Mouse (Mus musculus) midbrain, embryonic 10.5 days (tissue): ENCODE data around the gene Tbxas1. TPM values are rescaled to one million over a fixed set of nuclear protein-coding genes. Genes with fewer than 3 reads are reported as not detected.

ENCODE experiments used
- DNase-seq: peaks from one replicate; pipeline ENCODE4 v3.0.0-alpha.2; 2017; ENCODE audit warnings: low spot score
- H3K27ac ChIP-seq: fragments of 300-500 bp; sonication (generic); replicated peaks from 2 replicates; pipeline ENCODE4 v1.5.1; 2016; ENCODE audit warnings: mild to moderate bottlenecking
- H3K27me3 ChIP-seq: fragments of 300-500 bp; sonication (generic); 2 replicates; pipeline ENCODE4 v1.6.1; 2016; ENCODE audit warnings: low read depth, mild to moderate bottlenecking; ENCODE audit not compliant: poor library complexity, severe bottlenecking
- H3K36me3 ChIP-seq: fragments of 300-500 bp; sonication (generic); 2 replicates; pipeline ENCODE4 v1.6.1; 2016; ENCODE audit warnings: mild to moderate bottlenecking, moderate library complexity
- H3K4me1 ChIP-seq: fragments of 300-500 bp; sonication (generic); 2 replicates; pipeline ENCODE4 v1.6.1; 2016
- H3K4me3 ChIP-seq: fragments of 300-500 bp; sonication (generic); 2 replicates; pipeline ENCODE4 v1.5.1; 2016; ENCODE audit warnings: mild to moderate bottlenecking, moderate library complexity
- H3K9me3 ChIP-seq: fragments of 300-500 bp; sonication (generic); replicated peaks from 2 replicates; pipeline ENCODE4 v1.6.1; 2016; ENCODE audit warnings: mild to moderate bottlenecking
- WGBS: fragments of 180-500 bp; shearing (Covaris S2); methylation state at CpG from one replicate; pipeline ENCODE4 v1.1.7; 2016; 5-methylcytosine and 5-hydroxymethylcytosine counted together
- polyA plus RNA-seq: library from polyadenylated mRNA; unstranded; fragments of >200 nt; fragmentation: Nextera tagmentation; extraction: Ambion mirVana; gene quantifications from 2 replicates; pipeline ENCODE4 v1.2.1, GENCODE M21; 2016

The Tbxas1 gene
- polyA plus RNA-seq, 1 experiment from 2014 or later = 1.1 TPM

DNA sequence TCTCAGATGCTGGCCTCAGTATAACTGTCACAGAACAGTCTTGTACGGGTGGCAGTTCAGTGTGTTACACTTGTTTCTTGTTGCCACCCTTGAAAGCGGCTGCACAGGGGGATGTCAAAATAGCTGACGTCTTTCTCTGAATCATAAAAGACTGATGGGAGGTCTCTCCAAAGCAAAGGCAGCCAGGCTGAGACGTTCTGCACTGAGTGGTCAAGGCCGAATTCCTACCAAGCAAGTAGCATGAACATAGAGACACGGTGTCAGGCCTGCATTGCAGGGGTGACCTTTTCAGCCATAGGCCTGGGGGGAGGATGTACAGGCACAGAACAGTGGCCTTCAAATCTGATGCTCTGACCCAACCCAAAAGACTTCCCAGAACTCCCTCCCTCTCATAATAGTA lies 30.8 kb downstream of the Tbxas1 start:
- H3K36me3 ChIP-seq = no peaks in the 10 kb centered on the region
- WGBS = 73% methylated on average over 6 of the region's 6 CpGs

DNA sequence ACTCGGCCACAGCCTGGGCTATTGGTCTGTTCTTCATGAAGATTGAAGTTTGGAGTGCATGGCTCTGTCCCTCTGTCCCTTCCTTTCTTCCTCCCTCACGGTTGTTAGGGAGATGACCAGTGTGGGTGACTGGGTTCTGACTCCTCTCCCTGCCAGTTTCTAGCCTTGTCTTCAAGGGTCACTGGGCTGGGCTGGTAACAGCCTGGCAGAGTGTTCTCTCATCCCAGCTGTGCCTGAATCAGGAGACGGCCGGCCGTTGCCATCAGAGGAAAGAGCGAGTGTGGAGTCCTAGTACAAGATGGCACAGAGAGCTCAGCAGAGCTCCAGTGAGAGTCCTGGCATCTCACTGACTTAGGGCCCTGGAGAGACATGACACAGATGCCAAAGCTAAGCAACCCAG lies 33.2 kb downstream of the Tbxas1 start:
- 90% methylated on average over 6 of the region's 6 CpGs for WGBS
- Histone ChIP-seq H3K27me3 (peaks cover 8% of the 10 kb centered on the region; the same call in 1 of the 2 replicates), H3K27ac (no peak overlapping the region), H3K4me1 (peaks cover 12% of the 10 kb centered on the region), H3K4me3 (no peak overlapping the region), H3K36me3 (no peaks in the 10 kb centered on the region), H3K9me3 (no peaks in the 10 kb centered on the region)
- no peak for DNase-seq

More for the DNA sequence above, 30.8 kb downstream of the Tbxas1 start:
- H3K4me1 ChIP-seq = no peaks in the 10 kb centered on the region
- 0 out of 2 replicates have a peak, but pooled peaks cover 8% of the 10 kb centered on the region for H3K27me3 ChIP-seq
- DNase-seq = no peak
- H3K9me3 ChIP-seq = no peaks in the 10 kb centered on the region
- no peak overlapping the region for H3K27ac ChIP-seq
- H3K4me3 ChIP-seq = no peak overlapping the region

DNA sequence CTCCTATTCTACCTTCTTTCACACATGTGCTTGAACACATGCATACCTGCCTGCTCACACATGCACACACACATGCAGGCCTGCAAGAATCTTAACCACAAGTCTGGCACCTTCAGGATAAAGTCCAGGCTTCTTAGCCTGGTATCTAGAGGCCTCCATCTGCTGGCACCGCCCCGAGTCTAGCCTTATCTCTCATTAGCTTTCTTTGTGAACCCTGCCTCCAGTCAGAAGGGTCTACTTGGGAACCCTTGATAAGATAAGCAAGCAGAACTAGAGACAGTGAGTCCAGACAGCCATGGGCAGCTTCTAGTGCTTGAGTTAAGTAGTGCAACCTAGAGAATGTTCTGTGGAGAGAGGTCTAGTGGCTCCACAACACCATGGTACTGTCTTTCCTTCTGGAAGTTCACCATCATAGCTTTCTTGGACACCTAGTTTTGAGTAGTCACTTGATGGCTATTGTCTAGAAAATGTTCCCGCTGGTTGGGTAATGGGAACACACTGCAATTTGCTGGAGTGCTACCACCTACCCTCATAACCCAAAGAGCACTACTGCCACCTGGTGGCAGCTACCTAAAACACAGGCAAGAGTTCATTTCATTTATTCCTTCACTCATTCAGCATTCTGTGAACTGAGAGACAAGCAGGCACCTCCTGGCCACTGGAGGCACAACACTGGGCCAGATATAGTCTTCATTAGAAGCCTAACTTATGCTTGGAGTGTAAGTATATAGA lies 35.8 kb downstream of the Tbxas1 start:
- peak overlapping the region; percentile 49 for H3K27ac ChIP-seq
- no peaks in the 10 kb centered on the region for H3K9me3 ChIP-seq
- H3K4me1 ChIP-seq = peaks cover 38% of the 10 kb centered on the region
- H3K36me3 ChIP-seq = no peaks in the 10 kb centered on the region
- peak; percentile 65 for DNase-seq
- H3K27me3 ChIP-seq = peaks cover 8% of the 10 kb centered on the region; the same call in 1 of the 2 replicates
- H3K4me3 ChIP-seq = no peak overlapping the region
- 73% methylated on average over 3 of the region's 3 CpGs for WGBS

DNA sequence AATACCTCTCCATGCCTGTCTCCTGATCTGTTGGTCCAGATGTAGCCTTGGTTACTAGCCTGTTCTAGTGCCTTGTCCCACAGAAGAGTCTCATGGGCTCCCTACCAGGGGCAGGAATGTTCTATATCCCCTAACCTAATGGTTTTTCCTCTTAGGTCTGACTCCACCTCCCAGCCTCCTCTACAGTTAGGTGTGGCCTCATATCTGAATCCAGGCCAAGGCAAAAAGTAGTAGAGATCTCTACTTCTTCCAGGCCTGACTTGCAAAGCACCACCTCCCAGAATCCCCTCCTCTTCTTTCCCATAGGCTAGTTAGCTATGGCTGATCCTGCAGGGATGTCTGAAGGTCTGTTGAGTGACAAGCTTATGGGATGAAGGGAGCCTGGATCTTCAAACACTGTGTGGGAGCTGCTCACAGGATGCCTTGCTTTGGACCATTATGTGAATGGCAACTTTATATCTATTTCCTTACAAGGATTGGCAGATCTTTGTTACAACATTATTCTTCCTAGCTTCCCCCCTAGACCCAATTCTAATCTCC lies 37.0 kb downstream of the Tbxas1 start:
- no peak for DNase-seq
- Histone ChIP-seq H3K27me3 (peaks cover 8% of the 10 kb centered on the region; the same call in 1 of the 2 replicates), H3K4me1 (peaks cover 40% of the 10 kb centered on the region), H3K27ac (peak overlapping the region; percentile 70; the same call in 1 of the 2 replicates), H3K4me3 (no peak overlapping the region), H3K36me3 (no peaks in the 10 kb centered on the region), H3K9me3 (no peaks in the 10 kb centered on the region)

DNA sequence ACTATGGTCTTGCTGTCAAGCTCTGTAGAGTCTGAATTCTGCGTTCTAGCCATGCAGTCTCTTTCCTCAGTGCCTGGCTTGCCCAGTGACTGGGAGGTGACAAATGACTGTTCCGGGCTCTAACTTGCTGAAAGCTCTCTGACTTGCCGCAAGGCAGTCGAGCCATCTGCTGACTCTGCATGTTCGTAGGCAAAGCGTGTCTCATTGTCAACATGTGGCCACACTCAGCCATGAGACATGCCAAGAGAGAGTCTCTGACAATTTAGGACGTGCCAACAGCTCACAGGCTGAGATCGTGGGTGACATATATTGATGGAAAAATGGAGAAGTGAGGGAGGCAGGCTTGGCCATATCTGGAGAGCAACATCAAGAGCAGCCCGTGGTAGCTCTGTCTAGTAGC lies 37.6 kb downstream of the Tbxas1 start:
- peak overlapping the region; percentile 70 for H3K27ac ChIP-seq
- peaks cover 40% of the 10 kb centered on the region for H3K4me1 ChIP-seq
- no peaks in the 10 kb centered on the region for H3K36me3 ChIP-seq
- DNase-seq = no peak
- H3K27me3 ChIP-seq = peaks cover 8% of the 10 kb centered on the region; the same call in 1 of the 2 replicates
- 87% methylated on average over 9 of the region's 9 CpGs for WGBS
- H3K9me3 ChIP-seq = no peaks in the 10 kb centered on the region
- H3K4me3 ChIP-seq = no peak overlapping the region

DNA sequence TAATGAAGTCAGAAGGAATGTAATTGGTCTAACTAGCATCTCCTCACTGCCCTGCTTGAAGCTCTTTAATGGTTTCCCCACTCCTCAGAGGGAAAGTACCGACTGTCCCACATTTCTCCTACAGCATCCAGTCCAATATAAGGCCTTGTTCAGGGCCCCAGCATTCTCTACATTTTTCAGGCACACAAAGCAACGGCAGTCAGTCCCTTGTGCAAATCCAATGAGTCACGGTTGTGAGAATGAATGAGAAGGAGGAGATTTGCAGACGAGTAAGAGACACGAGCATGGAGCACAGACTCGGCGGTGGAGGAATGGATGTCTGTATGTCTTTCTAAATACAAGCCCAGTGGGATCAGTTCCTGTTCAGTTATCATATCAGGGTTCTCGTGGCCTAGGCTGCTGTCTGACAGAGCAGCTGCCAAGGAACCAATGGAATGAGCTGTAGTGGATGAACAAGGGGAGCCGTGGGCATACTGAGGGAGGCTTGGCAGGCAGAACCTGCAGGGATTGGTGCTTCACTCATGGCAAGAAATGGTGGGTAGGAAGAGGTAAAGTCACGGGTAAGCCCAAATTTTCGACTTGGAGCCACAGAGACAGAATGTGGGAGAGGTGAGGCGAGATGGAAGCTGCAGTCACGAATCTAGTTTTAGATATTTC lies 38.3 kb downstream of the Tbxas1 start:
- no peak overlapping the region for H3K4me3 ChIP-seq
- peak; percentile 37 for DNase-seq
- peaks cover 3% of the 10 kb centered on the region; the same call in 1 of the 2 replicates for H3K27me3 ChIP-seq
- no peaks in the 10 kb centered on the region for H3K36me3 ChIP-seq
- H3K9me3 ChIP-seq = no peaks in the 10 kb centered on the region
- H3K4me1 ChIP-seq = peaks cover 40% of the 10 kb centered on the region
- WGBS = 63% methylated on average over 13 of the region's 13 CpGs
- peak overlapping the region; percentile 70 for H3K27ac ChIP-seq

DNA sequence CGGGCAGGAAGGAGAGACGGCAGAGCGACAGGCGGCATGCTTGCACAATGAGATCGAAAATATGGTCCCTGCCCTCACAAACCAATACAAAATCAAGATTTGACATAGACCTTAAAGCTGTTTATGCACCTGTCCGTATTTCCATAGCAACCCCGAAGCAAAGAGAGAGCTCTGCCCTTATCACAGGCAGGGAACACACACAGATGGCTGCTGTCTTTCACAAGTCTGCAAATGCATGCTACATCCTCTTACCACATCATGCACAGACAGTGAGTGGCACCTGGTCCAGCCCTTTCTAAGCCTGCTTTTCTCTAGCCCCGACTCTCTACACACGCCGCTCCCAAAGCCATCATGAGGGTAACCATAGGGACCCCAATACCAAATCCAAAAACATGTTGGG lies 39.0 kb downstream of the Tbxas1 start:
- WGBS = 85% methylated on average over 10 of the region's 10 CpGs

DNA sequence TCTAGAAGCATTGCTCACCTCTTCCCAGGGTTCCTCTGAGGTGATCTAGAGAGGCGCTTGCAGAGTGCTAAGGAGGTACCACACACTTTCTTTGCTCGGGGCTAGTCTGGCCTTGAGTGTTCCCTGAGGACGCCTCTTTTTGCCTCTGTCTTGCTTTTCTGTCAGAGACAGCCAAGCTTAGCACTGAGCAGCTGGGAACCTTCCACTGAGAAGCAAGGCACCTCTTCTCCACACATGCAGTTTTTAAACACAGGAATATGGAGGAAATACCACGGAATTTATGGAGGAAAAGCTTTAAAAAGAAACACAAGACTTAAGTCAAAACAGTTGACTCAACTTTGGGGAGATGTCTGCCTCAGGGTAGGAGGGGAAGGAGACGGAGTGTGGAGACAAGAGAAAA lies 40.6 kb downstream of the Tbxas1 start:
- Histone ChIP-seq H3K9me3 (no peaks in the 10 kb centered on the region), H3K4me3 (no peak overlapping the region), H3K4me1 (peaks cover 40% of the 10 kb centered on the region), H3K36me3 (no peaks in the 10 kb centered on the region), H3K27ac (0 out of 2 replicates have a peak overlapping the region, but pooled peaks have one; percentile 29), H3K27me3 (no peaks in the 10 kb centered on the region; the same call in 1 of the 2 replicates)
- 65% methylated on average over 5 of the region's 5 CpGs for WGBS
- no peak for DNase-seq

More for the DNA sequence above, 39.0 kb downstream of the Tbxas1 start:
- Histone ChIP-seq H3K9me3 (no peaks in the 10 kb centered on the region), H3K27ac (peak overlapping the region; percentile 70), H3K27me3 (no peaks in the 10 kb centered on the region; the same call in 1 of the 2 replicates), H3K4me3 (no peak overlapping the region), H3K36me3 (no peaks in the 10 kb centered on the region), H3K4me1 (peaks cover 40% of the 10 kb centered on the region)
- no peak for DNase-seq

DNA sequence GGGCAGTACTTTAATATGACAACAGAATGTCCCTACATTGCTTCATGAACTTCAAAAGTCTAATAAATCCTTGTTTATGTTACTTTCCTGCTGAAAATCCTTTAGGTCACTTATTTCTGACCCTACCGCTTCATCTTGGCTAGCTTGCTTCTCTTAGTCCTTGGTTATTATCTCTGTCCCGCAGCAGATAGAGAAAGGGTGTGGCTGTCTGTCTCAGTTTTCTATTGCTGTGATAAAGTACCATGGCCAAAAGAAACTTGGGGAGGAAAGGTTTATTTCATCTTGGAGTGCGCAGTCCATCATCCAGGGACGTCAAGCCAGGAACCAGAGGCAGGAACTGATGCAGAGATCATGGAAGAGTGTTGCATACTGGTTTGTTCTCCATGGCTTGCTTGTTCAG lies 41.4 kb downstream of the Tbxas1 start:
- DNase-seq = no peak
- Histone ChIP-seq H3K36me3 (no peaks in the 10 kb centered on the region), H3K27me3 (no peaks in the 10 kb centered on the region; the same call in 1 of the 2 replicates), H3K9me3 (no peaks in the 10 kb centered on the region), H3K27ac (no peak overlapping the region), H3K4me1 (peaks cover 40% of the 10 kb centered on the region), H3K4me3 (no peak overlapping the region)
- 91% methylated on average over 4 of the region's 4 CpGs for WGBS

DNA sequence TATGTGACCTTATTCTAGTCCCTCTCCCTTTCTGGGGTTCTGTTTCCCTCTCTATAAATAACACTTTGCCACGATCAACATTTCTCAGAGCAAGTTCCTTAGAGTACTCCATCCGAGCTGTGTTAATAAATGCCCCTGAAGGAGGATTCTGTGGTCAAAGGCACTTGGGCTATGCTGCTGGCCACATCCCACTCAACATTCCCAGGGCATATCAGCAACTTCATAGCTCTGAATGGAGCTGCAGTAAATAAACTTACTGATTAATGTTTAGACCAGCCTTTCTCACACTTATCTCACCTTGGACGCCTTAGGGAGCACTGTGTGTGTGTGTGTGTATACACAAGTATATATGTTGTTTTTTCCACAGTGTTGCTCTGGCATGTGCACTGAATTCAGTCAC lies 42.2 kb downstream of the Tbxas1 start:
- Histone ChIP-seq H3K27ac (no peak overlapping the region), H3K27me3 (no peaks in the 10 kb centered on the region; the same call in 1 of the 2 replicates), H3K4me1 (peaks cover 38% of the 10 kb centered on the region), H3K36me3 (no peaks in the 10 kb centered on the region), H3K9me3 (no peaks in the 10 kb centered on the region), H3K4me3 (no peak overlapping the region)
- WGBS = 81% methylated on average over 3 of the region's 3 CpGs
- no peak for DNase-seq

DNA sequence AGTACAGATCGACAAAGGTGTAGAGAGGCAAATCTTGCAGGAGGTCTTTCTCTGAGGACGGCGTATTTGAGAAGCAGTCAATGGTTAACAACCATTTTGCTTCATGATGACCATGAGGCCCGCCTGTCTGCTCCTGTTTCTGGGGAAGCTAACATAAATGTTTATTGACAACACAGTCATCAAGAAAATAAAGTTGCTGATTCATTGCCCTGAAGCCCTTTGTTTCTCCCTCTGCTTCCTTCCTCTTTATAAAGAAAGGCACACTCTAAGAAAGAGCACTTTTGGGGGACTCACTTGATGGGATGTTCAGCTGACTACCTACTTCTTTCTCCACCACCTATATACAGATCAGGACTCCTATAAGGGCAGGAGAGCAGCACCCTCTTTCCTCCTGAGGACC lies 43.5 kb downstream of the Tbxas1 start:
- Histone ChIP-seq H3K27me3 (no peaks in the 10 kb centered on the region), H3K4me3 (no peak overlapping the region), H3K36me3 (no peaks in the 10 kb centered on the region), H3K9me3 (no peaks in the 10 kb centered on the region), H3K4me1 (peaks cover 24% of the 10 kb centered on the region), H3K27ac (no peak overlapping the region)
- 95% methylated on average over 4 of the region's 4 CpGs for WGBS
- DNase-seq = no peak

DNA sequence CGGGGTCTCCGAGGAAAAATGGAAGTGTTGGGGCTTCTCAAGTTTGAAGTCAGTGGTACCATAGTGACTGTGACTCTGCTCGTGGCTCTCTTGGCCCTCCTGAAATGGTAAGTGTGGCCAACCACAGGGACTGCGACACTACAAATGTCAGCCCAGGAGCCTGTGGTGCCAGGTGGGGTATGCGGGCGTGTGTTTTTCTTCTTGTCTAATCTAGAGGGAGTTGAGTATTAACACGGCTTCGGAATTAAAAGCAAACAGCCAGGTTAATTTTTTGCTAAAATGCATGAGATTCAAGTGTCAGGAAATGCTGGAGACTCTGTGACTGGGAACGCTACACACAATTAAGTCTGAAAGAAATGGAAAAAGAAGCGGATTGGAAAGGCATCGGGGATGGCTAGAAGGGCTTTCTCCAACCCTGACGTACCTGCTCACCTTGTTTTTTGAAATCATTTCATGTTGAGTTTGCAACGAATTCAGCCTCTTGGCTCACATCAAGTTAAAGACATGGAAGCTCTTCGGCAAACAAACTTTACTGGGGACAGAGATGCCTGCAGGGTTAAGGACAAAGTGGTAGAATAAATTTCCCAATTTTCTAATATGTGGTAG lies 44.0 kb downstream of the Tbxas1 start:
- no peak overlapping the region for H3K27ac ChIP-seq
- H3K9me3 ChIP-seq = no peaks in the 10 kb centered on the region
- no peak overlapping the region for H3K4me3 ChIP-seq
- H3K27me3 ChIP-seq = no peaks in the 10 kb centered on the region
- peaks cover 19% of the 10 kb centered on the region for H3K4me1 ChIP-seq
- H3K36me3 ChIP-seq = no peaks in the 10 kb centered on the region
- WGBS = 89% methylated on average over 14 of the region's 14 CpGs
- no peak for DNase-seq
